Mouse (Mus musculus) embryonic facial prominence, embryonic 13.5 days (tissue): Measurements from ENCODE around the gene Dhx32. TPM values are rescaled to one million over a fixed set of nuclear protein-coding genes. Genes with fewer than 3 reads are reported as not detected.
"Not testable (repeated sequence)": the region's sequence is repeated elsewhere in the genome, so short reads cannot be mapped to it uniquely, and the experiment has no call there.

Source experiments
- ATAC-seq: fragments of 200-750 bp; cut with Nextera tagmentation; 2 replicates; pipeline ENCODE4 v1.8.0; 2017; ENCODE audit warnings: low read depth; ENCODE audit not compliant: insufficient number of reproducible peaks, insufficient read depth, low FRiP score, low TSS enrichment
- H3K27ac ChIP-seq: fragments of 300-500 bp; sonication (generic); 2 replicates; pipeline ENCODE4 v1.5.1; 2015; ENCODE audit warnings: moderate library complexity, mild to moderate bottlenecking, inconsistent platforms
- H3K27me3 ChIP-seq: fragments of 300-500 bp; sonication (generic); 2 replicates; pipeline ENCODE4 v1.6.1; 2015; ENCODE audit warnings: mild to moderate bottlenecking, inconsistent platforms
- H3K36me3 ChIP-seq: fragments of 300-500 bp; sonication (generic); 2 replicates; pipeline ENCODE4 v1.6.1; 2015; ENCODE audit warnings: mild to moderate bottlenecking, inconsistent platforms
- H3K4me1 ChIP-seq: fragments of 300-500 bp; sonication (generic); 2 replicates; pipeline ENCODE4 v1.6.1; 2015; ENCODE audit warnings: inconsistent platforms
- H3K4me2 ChIP-seq: fragments of 300-500 bp; sonication (generic); 2 replicates; pipeline ENCODE4 v1.6.1; 2015; ENCODE audit warnings: moderate library complexity, mild to moderate bottlenecking, inconsistent platforms
- H3K4me3 ChIP-seq: fragments of 300-500 bp; sonication (generic); 2 replicates; pipeline ENCODE4 v1.5.1; 2015; ENCODE audit warnings: mild to moderate bottlenecking, inconsistent platforms
- H3K9ac ChIP-seq: fragments of 300-500 bp; sonication (generic); 2 replicates; pipeline ENCODE4 v1.6.1; 2015; ENCODE audit warnings: mild to moderate bottlenecking, inconsistent platforms
- H3K9me3 ChIP-seq: fragments of 300-500 bp; sonication (generic); 2 replicates; pipeline ENCODE4 v1.6.1; 2016; ENCODE audit warnings: inconsistent platforms
- WGBS: fragments of 180-500 bp; shearing (Covaris S2); methylation state at CpG from one replicate; pipeline ENCODE4 v1.1.7; 2015; ENCODE audit warnings: mixed read lengths; 5-methylcytosine and 5-hydroxymethylcytosine counted together
- polyA plus RNA-seq: library from polyadenylated mRNA; unstranded; fragments of >200 nt; fragmentation: Nextera tagmentation; extraction: Ambion mirVana; gene quantifications from 2 replicates; pipeline ENCODE4 v1.2.1, GENCODE M21; 2015

Gene Dhx32
- polyA plus RNA-seq, 1 experiment from 2014 or later: 15.6 TPM

DNA sequence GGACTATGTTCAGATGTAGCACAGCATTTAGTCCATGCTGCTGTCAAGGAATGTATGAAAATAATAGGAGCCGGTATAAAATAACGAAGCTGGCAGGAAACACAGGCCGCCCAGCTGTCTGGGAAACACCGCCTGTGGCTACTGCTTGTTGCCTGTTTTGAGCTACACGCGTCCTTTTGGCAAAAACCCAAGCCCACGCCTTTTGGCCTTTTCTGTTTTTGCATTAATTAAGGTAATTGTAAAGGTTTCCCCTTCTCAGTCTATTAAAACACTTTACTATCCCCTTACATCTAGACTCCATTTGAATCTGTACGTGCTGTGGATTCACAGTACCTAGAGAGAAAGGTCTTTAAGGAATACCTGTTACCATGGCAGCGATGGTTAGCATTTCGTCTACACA lies 57.7 kb downstream of the Dhx32 start:
- Histone ChIP-seq H3K4me2 (no peak overlapping the region), H3K27me3 (no peaks in the 10 kb centered on the region), H3K36me3 (peaks cover 43% of the 10 kb centered on the region), H3K27ac (no peak overlapping the region), H3K4me3 (no peak overlapping the region), H3K4me1 (no peaks in the 10 kb centered on the region), H3K9ac (no peak overlapping the region), H3K9me3 (no peaks in the 10 kb centered on the region)
- no peak for ATAC-seq
- 83% methylated on average over 10 of the region's 10 CpGs for WGBS

DNA sequence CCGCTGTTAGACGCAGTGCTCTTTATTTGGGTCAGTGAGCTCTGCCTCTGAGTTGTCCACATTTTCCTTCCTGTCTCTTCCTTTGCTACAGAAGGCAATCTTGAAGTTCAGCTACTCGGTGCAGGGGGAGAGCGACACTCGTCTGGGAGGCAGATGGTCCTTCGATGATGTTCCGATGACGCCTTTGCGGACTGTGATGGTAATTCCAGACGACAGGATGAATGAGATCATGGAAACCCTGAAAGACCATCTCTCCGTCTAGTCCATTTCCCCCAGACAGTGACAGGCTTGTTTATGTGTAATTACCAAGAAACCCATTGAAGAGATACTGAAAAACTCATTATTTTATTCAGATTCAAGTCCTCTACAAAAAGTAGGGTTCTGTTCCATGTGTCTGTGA lies 61.9 kb downstream of the Dhx32 start:
- Histone ChIP-seq H3K4me3 (no peak overlapping the region), H3K36me3 (peaks cover 85% of the 10 kb centered on the region), H3K27me3 (no peaks in the 10 kb centered on the region), H3K4me2 (no peak overlapping the region), H3K9ac (no peak overlapping the region), H3K4me1 (no peaks in the 10 kb centered on the region), H3K9me3 (no peaks in the 10 kb centered on the region), H3K27ac (no peak overlapping the region)
- no peak for ATAC-seq
- 86% methylated on average over 11 of the region's 11 CpGs for WGBS

DNA sequence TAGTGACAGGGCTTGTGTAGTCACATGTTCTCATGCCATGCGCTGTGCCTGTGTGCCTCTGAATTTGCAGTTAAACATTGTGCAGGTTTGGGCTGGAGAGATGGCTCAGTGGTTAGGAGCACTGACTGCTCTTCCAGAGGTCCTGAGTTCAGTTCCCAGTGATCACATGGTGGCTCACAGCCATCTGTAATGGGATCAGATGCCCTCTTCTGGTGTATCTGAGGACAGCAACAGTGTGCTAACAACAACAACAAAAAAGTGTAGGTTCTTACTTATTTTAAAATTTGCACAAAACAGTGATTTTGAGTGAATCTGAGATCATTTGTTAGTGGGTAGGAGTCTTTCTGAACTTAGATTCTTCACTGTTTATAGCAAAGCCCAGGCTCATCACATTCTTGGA lies 63.9 kb downstream of the Dhx32 start:
- Histone ChIP-seq H3K4me2 (no peak overlapping the region), H3K36me3 (peaks cover 97% of the 10 kb centered on the region), H3K4me3 (no peak overlapping the region), H3K27me3 (no peaks in the 10 kb centered on the region), H3K4me1 (no peaks in the 10 kb centered on the region), H3K27ac (no peak overlapping the region), H3K9ac (no peak overlapping the region), H3K9me3 (no peaks in the 10 kb centered on the region)
- no peak for ATAC-seq
- 100% methylated on average over 1 of the region's 1 CpGs for WGBS

DNA sequence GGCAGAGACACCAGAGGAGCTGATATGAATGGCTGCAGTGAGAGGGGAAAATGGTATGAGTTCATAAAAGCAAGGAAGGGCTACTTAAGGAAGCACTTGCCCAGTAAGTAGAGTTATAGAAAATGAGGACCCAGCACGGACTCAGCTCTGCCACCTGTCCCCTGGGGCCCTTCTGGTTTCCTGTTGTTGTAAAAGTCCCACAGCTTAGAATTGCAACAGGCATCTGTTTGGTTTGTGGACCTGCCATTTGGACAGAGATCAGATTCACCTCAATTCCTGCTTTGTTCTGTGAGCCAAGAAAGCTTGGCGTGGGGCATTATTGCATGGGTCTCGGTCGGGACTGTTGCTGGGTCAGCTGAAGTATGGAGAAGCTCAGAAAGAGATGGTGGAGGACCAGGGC lies 67.1 kb downstream of the Dhx32 start:
- Histone ChIP-seq H3K27ac (no peak overlapping the region), H3K36me3 (peaks cover 90% of the 10 kb centered on the region), H3K4me1 (no peaks in the 10 kb centered on the region), H3K4me3 (no peak overlapping the region), H3K9me3 (no peaks in the 10 kb centered on the region), H3K9ac (no peak overlapping the region), H3K27me3 (no peaks in the 10 kb centered on the region), H3K4me2 (no peak overlapping the region)
- no peak for ATAC-seq
- 84% methylated on average over 4 of the region's 4 CpGs for WGBS

DNA sequence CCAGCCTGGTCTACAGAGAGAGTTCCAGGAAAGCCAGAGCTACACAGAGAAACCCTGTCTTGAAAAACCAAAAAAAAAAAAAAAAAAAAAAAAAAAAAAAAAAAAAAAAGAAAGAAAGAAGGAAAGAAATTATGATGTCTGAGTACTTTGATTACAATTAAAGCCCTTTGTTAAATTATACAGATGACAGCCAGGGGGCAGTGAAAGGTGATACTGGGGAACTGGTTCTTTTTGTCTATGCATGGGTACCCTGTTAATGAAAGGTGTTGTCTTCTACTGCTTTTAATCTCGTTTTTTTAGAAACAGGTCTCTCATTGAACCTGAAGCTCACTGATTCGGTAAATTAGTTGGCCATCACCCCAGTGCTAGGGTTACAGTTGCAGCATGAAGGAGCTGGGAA lies 75.2 kb downstream of the Dhx32 start:
- H3K4me3 ChIP-seq: no peak overlapping the region
- WGBS: 91% methylated on average over 2 of the region's 2 CpGs
- H3K9me3 ChIP-seq: no peaks in the 10 kb centered on the region
- no peaks in the 10 kb centered on the region for H3K27me3 ChIP-seq
- H3K4me2 ChIP-seq: no peak overlapping the region
- ATAC-seq: no peak
- H3K4me1 ChIP-seq: peaks cover 10% of the 10 kb centered on the region
- H3K36me3 ChIP-seq: peaks cover 9% of the 10 kb centered on the region
- H3K9ac ChIP-seq: no peak overlapping the region
- no peak overlapping the region for H3K27ac ChIP-seq

DNA sequence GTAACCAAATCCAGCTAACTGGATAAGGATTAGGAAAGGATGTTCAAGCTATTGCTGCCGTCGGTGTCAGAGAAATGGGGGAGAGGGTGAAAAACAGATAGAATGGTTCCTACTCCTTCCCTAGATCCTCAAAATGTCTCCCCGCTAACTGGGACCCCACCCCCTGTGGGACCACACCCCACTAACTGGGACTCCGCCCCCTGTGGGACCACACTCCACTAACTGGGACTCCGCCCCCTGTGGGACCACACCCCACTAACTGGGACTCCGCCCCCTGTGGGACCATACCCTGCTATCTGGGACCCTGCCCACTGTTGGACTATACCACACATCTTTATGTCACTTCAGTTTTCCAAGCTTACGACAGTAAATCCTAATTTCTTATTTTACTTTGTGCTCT lies 78.6 kb downstream of the Dhx32 start:
- peaks cover 17% of the 10 kb centered on the region for H3K36me3 ChIP-seq
- no peak overlapping the region for H3K27ac ChIP-seq
- H3K4me3 ChIP-seq: no peak overlapping the region
- no peak overlapping the region for H3K9ac ChIP-seq
- H3K4me2 ChIP-seq: no peak overlapping the region
- no peaks in the 10 kb centered on the region for H3K9me3 ChIP-seq
- peaks cover 3% of the 10 kb centered on the region; the same call in 1 of the 2 replicates for H3K4me1 ChIP-seq
- WGBS: 95% methylated on average over 7 of the region's 7 CpGs
- H3K27me3 ChIP-seq: no peaks in the 10 kb centered on the region
- ATAC-seq: no peak

DNA sequence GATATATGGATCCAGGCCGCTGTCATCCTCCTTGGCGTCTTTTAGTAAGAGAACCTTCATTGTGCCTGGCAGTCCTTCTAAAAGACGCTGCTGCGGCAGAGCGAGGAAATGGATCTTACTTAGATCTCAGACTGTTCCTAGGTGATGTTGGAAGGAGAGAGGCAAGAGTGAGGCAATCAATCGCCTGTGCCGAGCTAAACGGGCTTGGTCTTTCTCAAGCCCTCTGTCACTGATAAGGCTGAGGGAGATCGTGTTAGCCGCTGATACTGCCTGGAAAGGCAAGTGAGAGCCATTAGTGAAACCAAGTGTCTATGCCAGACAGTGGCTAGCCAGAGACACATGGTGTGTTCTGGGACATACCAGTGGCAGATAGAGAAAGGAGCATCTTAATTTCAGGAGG lies 80.2 kb downstream of the Dhx32 start:
- peaks cover 18% of the 10 kb centered on the region for H3K36me3 ChIP-seq
- no peak overlapping the region for H3K4me2 ChIP-seq
- WGBS: 92% methylated on average over 10 of the region's 10 CpGs
- H3K27ac ChIP-seq: no peak overlapping the region
- no peaks in the 10 kb centered on the region for H3K4me1 ChIP-seq
- no peaks in the 10 kb centered on the region for H3K27me3 ChIP-seq
- H3K4me3 ChIP-seq: no peak overlapping the region
- no peaks in the 10 kb centered on the region for H3K9me3 ChIP-seq
- H3K9ac ChIP-seq: no peak overlapping the region
- no peak for ATAC-seq

DNA sequence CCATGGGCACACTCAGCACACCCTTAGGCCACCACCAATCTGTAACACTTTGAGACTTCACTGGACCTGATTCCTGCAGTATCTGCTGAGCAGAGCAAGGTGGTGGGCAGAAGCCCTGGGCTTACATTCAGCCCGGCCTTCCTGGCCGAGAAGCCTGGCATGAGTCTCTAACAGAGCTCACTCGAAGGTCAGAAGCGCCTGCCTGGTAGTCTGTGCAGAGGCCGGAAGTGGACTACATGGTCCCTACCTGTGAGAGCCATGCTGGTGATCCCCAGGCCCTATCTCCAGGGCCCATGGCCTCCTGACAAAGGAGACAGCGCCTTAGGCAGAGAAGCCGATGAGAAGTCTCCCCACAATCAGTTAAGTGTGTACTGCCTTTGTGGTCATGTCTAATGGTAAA lies 81.2 kb downstream of the Dhx32 start:
- H3K4me1 ChIP-seq: no peaks in the 10 kb centered on the region
- no peak overlapping the region for H3K4me3 ChIP-seq
- H3K27me3 ChIP-seq: no peaks in the 10 kb centered on the region
- WGBS: 92% methylated on average over 7 of the region's 7 CpGs
- peaks cover 28% of the 10 kb centered on the region for H3K36me3 ChIP-seq
- no peaks in the 10 kb centered on the region for H3K9me3 ChIP-seq
- no peak for ATAC-seq
- no peak overlapping the region for H3K27ac ChIP-seq
- H3K9ac ChIP-seq: no peak overlapping the region
- H3K4me2 ChIP-seq: no peak overlapping the region

DNA sequence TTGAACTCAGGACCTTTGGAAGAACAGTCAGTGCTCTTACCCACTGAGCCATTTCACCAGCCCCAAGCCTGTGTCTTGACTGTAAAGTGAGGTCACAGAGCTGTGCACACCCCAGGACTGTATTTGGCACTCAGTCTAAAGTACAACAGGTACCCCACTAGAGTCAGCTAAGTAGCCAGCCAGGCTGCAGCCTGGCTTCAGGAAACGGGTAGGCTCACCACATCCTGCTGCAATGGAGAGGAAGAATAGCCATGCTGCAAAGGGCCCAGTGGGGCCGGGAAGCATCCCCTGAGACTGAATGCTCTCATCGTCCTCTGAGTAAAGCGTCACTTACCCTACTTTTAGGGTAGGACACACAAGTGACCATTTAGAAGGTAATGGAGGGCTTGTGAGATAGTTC lies 82.6 kb downstream of the Dhx32 start:
- no peaks in the 10 kb centered on the region for H3K9me3 ChIP-seq
- H3K27ac ChIP-seq: no peak overlapping the region
- H3K4me3 ChIP-seq: no peak overlapping the region
- no peak overlapping the region for H3K9ac ChIP-seq
- no peaks in the 10 kb centered on the region for H3K4me1 ChIP-seq
- no peak overlapping the region for H3K4me2 ChIP-seq
- H3K27me3 ChIP-seq: no peaks in the 10 kb centered on the region
- peaks cover 33% of the 10 kb centered on the region for H3K36me3 ChIP-seq
- ATAC-seq: no peak
- WGBS: 80% methylated on average over 4 of the region's 4 CpGs

DNA sequence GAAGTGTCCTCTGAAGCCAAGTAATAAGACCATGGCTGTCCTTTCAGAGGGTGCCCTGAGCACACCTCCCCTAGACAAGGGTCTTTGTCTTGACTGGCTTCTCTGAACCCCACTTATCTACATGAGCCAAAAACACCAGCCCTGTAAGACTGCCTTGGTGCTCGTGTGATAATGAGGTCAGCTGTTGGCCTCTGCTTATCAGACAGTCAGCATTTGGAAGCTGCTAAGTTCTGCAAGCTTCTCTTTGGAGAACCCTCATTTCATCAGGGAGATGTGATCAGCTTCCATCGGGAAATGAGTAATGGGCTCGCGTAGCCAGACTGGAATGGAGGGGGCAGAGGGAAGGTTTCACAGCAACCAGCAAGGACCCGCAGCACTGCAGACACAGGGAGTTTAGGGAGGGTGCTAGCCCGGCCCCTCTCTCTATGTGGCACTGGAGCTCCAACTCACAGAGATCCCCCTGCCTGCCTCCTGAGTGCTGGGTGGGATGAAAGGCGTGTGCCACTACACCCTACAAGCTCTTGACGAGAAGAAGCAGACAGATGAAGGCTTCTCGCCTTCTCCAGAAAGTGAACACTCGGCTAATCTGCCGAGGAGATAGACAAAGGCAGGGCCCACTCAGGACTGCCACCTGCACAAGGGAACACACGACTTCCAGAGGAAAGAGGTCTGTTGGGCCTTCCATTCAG lies 84.4 kb downstream of the Dhx32 start:
- H3K9me3 ChIP-seq: no peaks in the 10 kb centered on the region
- no peak for ATAC-seq
- H3K36me3 ChIP-seq: peaks cover 33% of the 10 kb centered on the region
- no peak overlapping the region for H3K27ac ChIP-seq
- H3K4me1 ChIP-seq: no peaks in the 10 kb centered on the region
- no peaks in the 10 kb centered on the region for H3K27me3 ChIP-seq
- no peak overlapping the region for H3K9ac ChIP-seq
- WGBS: 88% methylated on average over 12 of the region's 12 CpGs
- no peak overlapping the region for H3K4me3 ChIP-seq
- H3K4me2 ChIP-seq: no peak overlapping the region

DNA sequence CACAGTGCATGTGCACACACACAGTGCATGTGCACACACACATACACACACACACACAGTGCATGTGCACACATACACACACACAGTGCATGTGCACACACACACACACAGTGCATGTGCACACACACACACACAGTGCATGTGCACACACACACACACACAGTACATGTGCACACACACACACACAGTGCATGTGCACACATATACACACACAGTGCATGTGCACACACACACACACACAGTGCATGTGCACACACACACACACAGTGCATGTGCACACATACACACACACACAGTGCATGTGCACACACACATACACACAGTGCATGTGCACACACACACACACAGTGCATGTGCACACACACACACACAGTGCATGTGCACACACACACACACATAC lies 96.9 kb downstream of the Dhx32 start:
- H3K4me2 ChIP-seq, H3K4me3 ChIP-seq, H3K4me1 ChIP-seq, H3K9ac ChIP-seq, ATAC-seq, H3K27me3 ChIP-seq, H3K27ac ChIP-seq: not testable (repeated sequence)
- Histone ChIP-seq H3K9me3 (peaks cover 17% of the 10 kb centered on the region), H3K36me3 (peaks cover 44% of the 10 kb centered on the region)

DNA sequence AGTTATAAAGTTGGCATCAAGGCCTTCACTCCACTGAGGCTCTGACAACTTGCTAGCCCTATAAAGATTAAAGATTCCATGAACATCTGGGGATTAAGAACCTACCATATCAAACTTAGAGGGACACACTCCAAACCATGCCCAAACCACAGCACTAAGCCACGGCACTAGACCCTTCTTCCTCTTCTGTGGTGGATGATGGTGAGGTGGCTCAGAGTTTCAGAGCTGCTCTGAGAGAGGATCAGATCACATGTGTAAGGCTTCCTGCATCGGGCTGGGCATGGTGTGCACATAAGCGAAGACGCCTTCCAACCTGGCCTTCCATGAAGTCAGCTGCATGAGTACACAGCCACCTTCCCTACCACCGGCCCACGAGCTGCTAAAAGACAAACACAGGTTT lies 97.8 kb downstream of the Dhx32 start:
- Histone ChIP-seq H3K4me3 (no peak overlapping the region), H3K4me1 (no peaks in the 10 kb centered on the region), H3K36me3 (peaks cover 35% of the 10 kb centered on the region), H3K27ac (no peak overlapping the region), H3K4me2 (no peak overlapping the region), H3K27me3 (no peaks in the 10 kb centered on the region), H3K9ac (no peak overlapping the region), H3K9me3 (peaks cover 17% of the 10 kb centered on the region)
- WGBS: 91% methylated on average over 6 of the region's 6 CpGs
- ATAC-seq: no peak

DNA sequence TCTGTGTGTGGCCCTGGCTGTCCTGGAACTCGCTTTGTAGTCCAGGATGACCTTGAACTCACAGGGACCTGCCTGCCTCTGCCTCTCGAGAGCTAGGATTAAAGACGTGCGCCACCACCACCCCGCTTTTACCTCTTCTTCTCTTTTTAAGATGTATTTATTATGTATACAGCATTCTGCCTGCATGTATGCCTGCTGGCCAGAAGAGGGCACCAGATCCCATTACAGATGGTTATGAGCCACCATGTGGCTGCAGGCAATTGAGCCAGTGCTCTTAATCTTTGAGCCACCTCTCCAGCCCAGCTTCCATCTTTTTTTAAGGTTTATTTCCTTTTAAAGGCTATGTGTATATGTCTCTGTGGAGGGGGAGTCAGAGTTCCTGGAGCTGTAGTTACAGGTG lies 98.4 kb downstream of the Dhx32 start:
- 80% methylated on average over 5 of the region's 5 CpGs for WGBS
- no peak for ATAC-seq
- Histone ChIP-seq H3K27ac (no peak overlapping the region), H3K4me3 (no peak overlapping the region), H3K27me3 (no peaks in the 10 kb centered on the region), H3K36me3 (peaks cover 29% of the 10 kb centered on the region), H3K4me2 (no peak overlapping the region), H3K9ac (no peak overlapping the region), H3K9me3 (peaks cover 15% of the 10 kb centered on the region), H3K4me1 (no peaks in the 10 kb centered on the region)
